Mouse (Mus musculus): ENCODE measurements around the gene D330020A13Rik.

The D330020A13Rik gene

GRCm38 (mm10) chr6:120294056-120294784, at the start of gene D330020A13Rik, which contains the start of gene B4galnt3:
D330020A13Rik (plus strand) TSS chr6:120294364.
B4galnt3 (minus strand) TSS chr6:120294559.
- DNase-seq (ENCODE audit: low read depth, low spot score): peak; percentile 62

GRCm38 (mm10) chr6:120246676-120247075, 47.5 kb upstream of the D330020A13Rik start:
- DNase-seq (ENCODE audit: low read depth, low spot score): no peak

- DNase-seq (ENCODE audit: low read depth, low spot score): no peak
Measured at GRCm38 (mm10) chr6:120249831-120250230, 44.3 kb upstream of the D330020A13Rik start.

- no peak for DNase-seq (ENCODE audit: low read depth, low spot score)
Measured at GRCm38 (mm10) chr6:120251010-120251409, 43.2 kb upstream of the D330020A13Rik start.

- no peak for DNase-seq (ENCODE audit: low read depth, low spot score)
Measured at GRCm38 (mm10) chr6:120252741-120253140, 41.4 kb upstream of the D330020A13Rik start.

GRCm38 (mm10) chr6:120254640-120255039, 39.5 kb upstream of the D330020A13Rik start:
- DNase-seq (ENCODE audit: low read depth, low spot score): no peak

GRCm38 (mm10) chr6:120255144-120255543, 39.0 kb upstream of the D330020A13Rik start:
- no peak for DNase-seq (ENCODE audit: low read depth, low spot score)

GRCm38 (mm10) chr6:120255701-120256100, 38.5 kb upstream of the D330020A13Rik start:
- DNase-seq (ENCODE audit: low read depth, low spot score): no peak

GRCm38 (mm10) chr6:120256431-120256935, 37.7 kb upstream of the D330020A13Rik start:
- DNase-seq (ENCODE audit: low read depth, low spot score): no peak

- DNase-seq (ENCODE audit: low read depth, low spot score): peak; percentile 53
Measured at GRCm38 (mm10) chr6:120259481-120259880, 34.7 kb upstream of the D330020A13Rik start.

GRCm38 (mm10) chr6:120262886-120263531, 31.2 kb upstream of the D330020A13Rik start:
- peak; percentile 68 for DNase-seq (ENCODE audit: low read depth, low spot score)

- no peak for DNase-seq (ENCODE audit: low read depth, low spot score)
Measured at GRCm38 (mm10) chr6:120263608-120264007, 30.6 kb upstream of the D330020A13Rik start.

GRCm38 (mm10) chr6:120264151-120264550, 30.0 kb upstream of the D330020A13Rik start:
- DNase-seq (ENCODE audit: low read depth, low spot score): peak; percentile 31

GRCm38 (mm10) chr6:120274181-120274580, 20.0 kb upstream of the D330020A13Rik start:
- no peak for DNase-seq (ENCODE audit: low read depth, low spot score)

- peak; percentile 88 for DNase-seq (ENCODE audit: low read depth, low spot score)
Measured at GRCm38 (mm10) chr6:120274887-120275286, 19.3 kb upstream of the D330020A13Rik start.

GRCm38 (mm10) chr6:120275301-120275700, 18.9 kb upstream of the D330020A13Rik start:
- DNase-seq (ENCODE audit: low read depth, low spot score): no peak

GRCm38 (mm10) chr6:120276874-120277449, 17.2 kb upstream of the D330020A13Rik start:
- no peak for DNase-seq (ENCODE audit: low read depth, low spot score)

- no peak for DNase-seq (ENCODE audit: low read depth, low spot score)
Measured at GRCm38 (mm10) chr6:120287279-120287678, 6.9 kb upstream of the D330020A13Rik start.

GRCm38 (mm10) chr6:120288541-120288940, 5.6 kb upstream of the D330020A13Rik start:
- DNase-seq (ENCODE audit: low read depth, low spot score): peak; percentile 59

GRCm38 (mm10) chr6:120289430-120289829, 4.7 kb upstream of the D330020A13Rik start:
- peak; percentile 52 for DNase-seq (ENCODE audit: low read depth, low spot score)

- DNase-seq (ENCODE audit: low read depth, low spot score): peak; percentile 91
Measured at GRCm38 (mm10) chr6:120291396-120292009, 2.7 kb upstream of the D330020A13Rik start.

- peak; percentile 93 for DNase-seq (ENCODE audit: low read depth, low spot score)
Measured at GRCm38 (mm10) chr6:120294785-120295133, 595 bp downstream of the D330020A13Rik start.

All from ES-CJ7 (cell line).